Mouse (Mus musculus) liver, embryonic 14.5 days (tissue): Measurements from ENCODE around the gene Gramd1b. TPM values are rescaled to one million over a fixed set of nuclear protein-coding genes. Genes with fewer than 3 reads are reported as not detected.
"Not testable (repeated sequence)": the region's sequence is repeated elsewhere in the genome, so short reads cannot be mapped to it uniquely, and the experiment has no call there.

Experiments used
- ATAC-seq: fragments of 200-750 bp; cut with Nextera tagmentation; 2 replicates; pipeline ENCODE4 v1.8.0; 2017; ENCODE audit warnings: moderate number of reproducible peaks, mild to moderate bottlenecking, moderate library complexity; ENCODE audit not compliant: insufficient read depth
- DNase-seq, 3 experiments: peaks; one replicate each; pipeline ENCODE4 v3.0.0-alpha.2; 2012 to 2013; ENCODE audit warnings: low read depth in 3 of 3, low spot score in 3 of 3
- H3K27ac ChIP-seq: fragments of 300-500 bp; sonication (generic); 2 replicates; pipeline ENCODE4 v1.5.1; 2014; ENCODE audit warnings: moderate library complexity, mild to moderate bottlenecking, control low read depth, inconsistent platforms
- H3K27me3 ChIP-seq: fragments of 300-500 bp; sonication (generic); 2 replicates; pipeline ENCODE4 v1.6.1; 2014; ENCODE audit warnings: mild to moderate bottlenecking, low read length, moderate library complexity; ENCODE audit not compliant: control insufficient read depth, insufficient read depth
- H3K36me3 ChIP-seq: fragments of 300-500 bp; sonication (generic); replicated peaks from 2 replicates; pipeline ENCODE4 v1.6.1; 2014; ENCODE audit warnings: low read depth; ENCODE audit not compliant: control insufficient read depth, insufficient read depth
- H3K4me1 ChIP-seq, 2 experiments: fragments of 200-500 bp in 1 of 2; fragments of 300-500 bp in 1 of 2; sonication (generic) in 1 of 2; replicated peaks; 2 replicates each; pipeline ENCODE4 v1.6.1; 2012 to 2014; ENCODE audit warnings: antibody characterized with exemption in 1 of 2, inconsistent platforms in 1 of 2, low read length in 1 of 2; ENCODE audit not compliant: control insufficient read depth in 2 of 2, insufficient read depth in 2 of 2
- H3K4me2 ChIP-seq: fragments of 300-500 bp; sonication (generic); 2 replicates; pipeline ENCODE4 v1.6.1; 2014; ENCODE audit warnings: low read depth, mild to moderate bottlenecking, control low read depth, moderate library complexity
- H3K4me3 ChIP-seq, 2 experiments: fragments of 200-500 bp in 1 of 2; fragments of 300-500 bp in 1 of 2; sonication (generic) in 1 of 2; 2 replicates each; pipeline ENCODE4 v1.5.1; 2012 to 2014; ENCODE audit warnings: low read depth in 2 of 2, low read length in 2 of 2, mild to moderate bottlenecking in 2 of 2, control low read depth in 1 of 2, inconsistent platforms in 1 of 2, moderate library complexity in 1 of 2; ENCODE audit not compliant: insufficient read depth in 1 of 2
- H3K9ac ChIP-seq: fragments of 300-500 bp; sonication (generic); replicated peaks from 2 replicates; pipeline ENCODE4 v1.6.1; 2014; ENCODE audit warnings: mild to moderate bottlenecking, control low read depth, moderate library complexity
- H3K9me3 ChIP-seq: fragments of 300-500 bp; sonication (generic); 2 replicates; pipeline ENCODE4 v1.6.1; 2016; ENCODE audit warnings: low read length, mixed read lengths; ENCODE audit not compliant: control insufficient read depth
- CTCF ChIP-seq: IDR thresholded peaks from 2 replicates; pipeline ENCODE4 v1.5.1; 2016; ENCODE audit warnings: antibody characterized with exemption, low read depth, control low read depth
- EP300 ChIP-seq: IDR thresholded peaks from 2 replicates; pipeline ENCODE4 v1.6.1; 2016; ENCODE audit warnings: antibody characterized with exemption, low read depth
- WGBS: fragments of 180-500 bp; shearing (Covaris S2); extraction: QIAGEN DNeasy Blood & Tissue Kit; methylation state at CpG from one replicate; pipeline ENCODE4 v1.1.7; 2014; ENCODE audit not compliant: insufficient replicate concordance; 5-methylcytosine and 5-hydroxymethylcytosine counted together
- polyA plus RNA-seq, 2 experiments: library from polyadenylated mRNA; depleted of rRNA in 1 of 2; stranded (reverse) in 1 of 2; unstranded in 1 of 2; fragments of >200 nt; fragmentation: Nextera tagmentation in 1 of 2; extraction: Ambion mirVana in 1 of 2; gene quantifications; 2 replicates each; pipeline versions ENCODE4 v1.2.1 to v1.2.3; 2012 to 2014

Gene Gramd1b
- polyA plus RNA-seq, 2 experiments: 0.71 to 1.0 TPM

GRCm38 (mm10) chr9:40505471-40506312, 25.5 kb downstream of the Gramd1b start:
- 61% methylated on average over 11 of the region's 11 CpGs for WGBS
- DNase-seq (no peak), ATAC-seq (no peak)
- H3K9me3 ChIP-seq: no peaks in the 10 kb centered on the region
- H3K9ac ChIP-seq: no peak overlapping the region
- H3K27ac ChIP-seq: no peak overlapping the region
- no peak overlapping the region for H3K4me3 ChIP-seq
- no peak overlapping the region for H3K4me2 ChIP-seq
- H3K4me1 ChIP-seq: no peaks in the 10 kb centered on the region
- TF ChIP-seq EP300 (no peak), CTCF (no peak)
- H3K36me3 ChIP-seq: no peaks in the 10 kb centered on the region
- H3K27me3 ChIP-seq: no peaks in the 10 kb centered on the region

- Histone ChIP-seq H3K27ac (no peak overlapping the region), H3K9ac (no peak overlapping the region), H3K36me3 (no peaks in the 10 kb centered on the region), H3K27me3 (no peaks in the 10 kb centered on the region), H3K4me1 (no peaks in the 10 kb centered on the region), H3K4me2 (no peak overlapping the region), H3K9me3 (no peaks in the 10 kb centered on the region), H3K4me3 (no peak overlapping the region)
- WGBS: 45% methylated on average over 5 of the region's 5 CpGs
- DNase-seq: no peak
- TF ChIP-seq CTCF (no peak), EP300 (no peak)
- ATAC-seq: no peak
These were observed 26.3 kb downstream of the Gramd1b start for GRCm38 (mm10) chr9:40504886-40505285.

DNA sequence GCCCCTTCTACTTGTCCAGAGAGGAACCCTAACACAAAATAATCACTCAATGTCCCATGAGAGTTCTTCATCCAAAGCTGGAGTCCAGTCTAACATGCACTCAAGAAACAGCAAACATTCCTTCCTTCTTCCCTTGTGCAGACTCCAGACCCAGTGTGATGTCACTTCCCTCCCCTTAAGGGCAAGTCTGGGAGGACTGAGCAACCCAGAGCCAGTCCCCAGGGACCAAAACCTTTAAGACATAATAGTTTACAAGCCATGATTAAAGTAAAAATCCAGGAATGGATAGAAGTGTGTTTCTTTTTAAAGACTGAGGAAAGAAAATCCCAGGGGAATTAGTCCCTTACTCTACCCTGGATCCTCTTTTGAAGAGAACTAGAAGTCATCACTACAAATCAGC, 30.5 kb downstream of the Gramd1b start:
- Histone ChIP-seq H3K9me3 (no peaks in the 10 kb centered on the region), H3K27ac (no peak overlapping the region), H3K4me1 (no peaks in the 10 kb centered on the region), H3K27me3 (no peaks in the 10 kb centered on the region), H3K36me3 (no peaks in the 10 kb centered on the region), H3K4me3 (no peak overlapping the region), H3K9ac (no peak overlapping the region), H3K4me2 (no peak overlapping the region)
- ATAC-seq (no peak), DNase-seq (no peak)
- TF ChIP-seq EP300 (no peak), CTCF (no peak)

DNA sequence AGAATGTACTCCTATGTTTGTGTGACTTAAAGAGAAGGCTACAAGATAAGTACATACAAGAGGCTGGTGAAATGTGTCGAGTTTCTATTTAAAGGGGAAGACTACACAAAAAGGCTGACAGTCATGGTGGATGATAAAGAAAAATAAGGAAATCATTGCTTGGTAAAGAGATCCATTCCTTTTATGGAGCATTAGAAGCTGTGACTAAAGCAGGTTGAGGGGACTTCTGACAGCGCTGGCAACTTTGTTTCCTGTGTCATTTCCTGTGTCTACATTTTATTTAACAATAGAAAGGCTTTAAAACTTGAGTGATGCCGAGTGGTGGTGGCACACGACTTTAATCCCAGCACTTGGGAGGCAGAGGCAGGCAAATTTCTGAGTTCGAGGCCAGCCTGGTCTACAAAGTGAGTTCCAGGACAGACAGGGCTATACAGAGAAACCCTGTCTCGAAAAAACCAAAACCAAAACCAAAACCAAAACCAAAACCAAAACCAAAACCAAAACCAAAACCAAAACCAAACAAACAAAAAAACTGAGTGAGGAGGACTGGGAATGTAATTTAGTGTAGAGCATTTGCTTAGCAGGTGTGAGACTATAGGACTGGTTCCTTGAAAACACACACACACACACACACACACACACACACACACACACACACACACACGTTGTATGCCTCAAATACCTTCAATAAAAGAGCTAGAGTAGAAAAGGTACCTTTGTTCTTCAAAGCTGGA, 48.7 kb downstream of the Gramd1b start:
- H3K9me3 ChIP-seq, DNase-seq, H3K4me1 ChIP-seq, H3K4me2 ChIP-seq, H3K9ac ChIP-seq, ATAC-seq, H3K27me3 ChIP-seq, H3K27ac ChIP-seq, H3K36me3 ChIP-seq, H3K4me3 ChIP-seq: not testable (repeated sequence)
- WGBS: 34% methylated on average over 7 of the region's 7 CpGs

GRCm38 (mm10) chr9:40481271-40481670, 49.9 kb downstream of the Gramd1b start:
- no peak overlapping the region for H3K4me2 ChIP-seq
- 40% methylated on average over 3 of the region's 3 CpGs for WGBS
- no peak for TF ChIP-seq EP300
- TF ChIP-seq CTCF: no peak

More at GRCm38 (mm10) chr9:40481271-40481670, 49.9 kb downstream of the Gramd1b start:
- no peak overlapping the region for H3K9ac ChIP-seq
- H3K9me3 ChIP-seq: no peaks in the 10 kb centered on the region
- DNase-seq (no peak), ATAC-seq (no peak)
- H3K27me3 ChIP-seq: no peaks in the 10 kb centered on the region
- H3K27ac ChIP-seq: no peak overlapping the region
- H3K36me3 ChIP-seq: no peaks in the 10 kb centered on the region
- H3K4me1 ChIP-seq: 0 out of 4 replicates have a peak, but pooled peaks cover 0 to 2% of the 10 kb centered on the region in 2 experiments
- no peak overlapping the region for H3K4me3 ChIP-seq
